Mouse (Mus musculus) bone marrow macrophage, adult 2 months (primary cell): ENCODE results near the gene Tada2b.

ENCODE experiments used
- CTCF ChIP-seq: IDR thresholded peaks from 2 replicates; pipeline ENCODE4 v1.5.1; 2012; ENCODE audit warnings: low read depth, mild to moderate bottlenecking, low read length, moderate library complexity
- POLR2A ChIP-seq: IDR thresholded peaks from 2 replicates; pipeline ENCODE4 v1.6.1; 2012; ENCODE audit warnings: mild to moderate bottlenecking, low read depth, low read length, borderline replicate concordance

DNA sequence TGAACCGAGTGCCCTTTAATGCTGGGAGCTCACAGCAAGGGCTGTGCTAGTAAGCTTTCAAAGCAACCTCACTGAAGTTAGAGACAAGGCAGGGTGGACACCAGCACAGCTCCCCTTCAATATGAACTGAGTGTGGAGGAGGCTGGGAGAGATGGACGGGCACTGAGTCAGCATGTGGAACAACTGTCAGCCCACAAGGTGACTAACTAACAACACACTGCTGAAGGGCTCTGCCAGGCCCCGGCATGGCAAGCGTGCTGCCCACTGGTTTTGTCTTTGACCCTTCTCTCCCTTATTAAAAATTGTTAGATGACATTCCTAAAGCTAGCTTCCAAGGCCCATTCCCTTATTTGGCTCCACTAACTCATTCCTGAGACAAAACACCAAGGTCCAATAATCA lies 26.4 kb downstream of the Tada2b start:
- TF ChIP-seq POLR2A (no peak), CTCF (no peak)
